Mouse (Mus musculus): ENCODE data around the gene Ugdh.

The Ugdh gene

GRCm38 (mm10) chr5:65428321-65428720, 7.4 kb downstream of the Ugdh start:
- WGBS: 55% methylated on average over 4 of the region's 4 CpGs

GRCm38 (mm10) chr5:65425251-65425650, 10.5 kb downstream of the Ugdh start:
- 89% methylated on average over 5 of the region's 5 CpGs for WGBS

- 88% methylated on average over 6 of the region's 6 CpGs for WGBS
These were observed 11.5 kb downstream of the Ugdh start for GRCm38 (mm10) chr5:65424215-65424614.

GRCm38 (mm10) chr5:65422803-65423202, 12.9 kb downstream of the Ugdh start:
- 97% methylated on average over 8 of the region's 8 CpGs for WGBS

GRCm38 (mm10) chr5:65420822-65421221, 14.9 kb downstream of the Ugdh start:
- WGBS: 65% methylated on average over 6 of the region's 6 CpGs

GRCm38 (mm10) chr5:65419136-65419535, 16.6 kb downstream of the Ugdh start:
- 69% methylated on average over 10 of the region's 10 CpGs for WGBS

GRCm38 (mm10) chr5:65415653-65416458, 19.9 kb downstream of the Ugdh start:
- WGBS: 45% methylated on average over 26 of the region's 26 CpGs

GRCm38 (mm10) chr5:65407989-65408388, 27.8 kb downstream of the Ugdh start:
- WGBS: 69% methylated on average over 12 of the region's 12 CpGs

- 12% methylated on average over 2 of the region's 2 CpGs for WGBS
These were observed 34.3 kb downstream of the Ugdh start for GRCm38 (mm10) chr5:65401251-65401994.

GRCm38 (mm10) chr5:65394425-65394824, 41.3 kb downstream of the Ugdh start:
- WGBS: 87% methylated on average over 7 of the region's 7 CpGs

- 2% methylated on average over 12 of the region's 12 CpGs for whole genome bisulfite sequencing
These were observed 44.0 kb downstream of the Ugdh start for GRCm38 (mm10) chr5:65391753-65392152.

GRCm38 (mm10) chr5:65390648-65391644, 44.8 kb downstream of the Ugdh start, which contains the start of the genes Rpl9 and Lias:
Gene Rpl9 (minus strand): TSS chr5:65391444.
Gene Lias (plus strand): TSS chr5:65391497.
- under 1% methylated on average over 83 of the region's 83 CpGs for WGBS

GRCm38 (mm10) chr5:65387008-65387867, 48.5 kb downstream of the Ugdh start:
- 77% methylated on average over 6 of the region's 6 CpGs for WGBS

- WGBS: 51% methylated on average over 2 of the region's 2 CpGs
These were observed 50.0 kb downstream of the Ugdh start for GRCm38 (mm10) chr5:65385704-65386103.

- WGBS: 85% methylated on average over 7 of the region's 7 CpGs
These were observed 61.0 kb downstream of the Ugdh start for GRCm38 (mm10) chr5:65374746-65375145.

- WGBS: 93% methylated on average over 7 of the region's 7 CpGs
These were observed 64.2 kb downstream of the Ugdh start for GRCm38 (mm10) chr5:65371551-65371950.

- 90% methylated on average over 11 of the region's 11 CpGs for WGBS
These were observed 67.9 kb downstream of the Ugdh start for GRCm38 (mm10) chr5:65367837-65368236.
